Mouse (Mus musculus): Measurements from ENCODE around the gene Snx30.

GRCm38 (mm10) chr4:59876570-59876969, 70.9 kb downstream of the Snx30 start:
- TF ChIP-seq JUND (IDR thresholded peaks at IDR 0.05; ENCODE audit: low read depth, low read length) (no peak), POLR2AphosphoS5 (IDR thresholded peaks at IDR 0.05; ENCODE audit: borderline replicate concordance, low read depth, low read length) (no peak), POLR2A (IDR thresholded peaks at IDR 0.05; ENCODE audit: control insufficient read depth in 1 of 2, insufficient read depth in 1 of 2, low read depth in 1 of 2, low read length in 2 of 2, poor library complexity in 1 of 2) (no peak)

Data from MEL (cell line).